ENCODE assay signal across 11 mouse cellular contexts in the genomic region with DNA sequence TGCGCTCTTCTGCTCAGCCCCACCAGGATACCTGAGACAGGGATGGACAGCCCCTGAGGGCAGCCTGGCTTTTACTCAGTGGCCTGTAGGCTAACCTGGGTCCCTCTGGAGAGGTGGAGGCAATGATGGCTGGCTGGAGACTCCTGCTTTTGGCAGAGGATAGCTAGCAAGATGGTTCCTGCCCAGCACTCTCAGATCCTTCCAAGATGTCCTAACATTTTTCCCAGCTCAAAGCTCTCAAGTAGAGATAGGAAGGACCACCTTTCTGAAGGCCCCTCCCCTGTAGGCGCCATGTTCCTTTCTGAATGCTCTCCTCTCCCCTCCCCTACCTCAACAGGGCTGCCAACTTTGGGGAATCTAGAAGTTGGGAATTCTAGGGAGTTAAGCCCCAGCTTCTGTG. TPM values are rescaled to one million over a fixed set of nuclear protein-coding genes. Genes with fewer than 3 reads are reported as not detected.
A peak's percentile ranks its signal among the peaks of the same experiment; 100 is the strongest.
DNase-seq lines count a peak whose midpoint lies in the region; ATAC-seq and TF ChIP-seq lines count a peak whose summit lies in the region.
"Had no signal": no experiment of that assay in that cellular context is flagged by ENCODE, and none has a peak within 500 bp of the region (broad histone marks: within the 10 kb centered on the region; RNA-seq: fewer than 3 reads in every experiment).

No protein-coding gene starts in this region.

- H3K4me1 ChIP-seq in E14TG2a.4 (replicated peaks; ENCODE audit: low read depth, low read length): peaks cover 67% of the 10 kb centered on the region
- peaks cover 0 to 5% of the 10 kb centered on the region in 2 experiments; a peak in 3 of 4 replicates for H3K4me1 ChIP-seq in ES-E14 (ENCODE audit: control insufficient read depth in 2 of 2, insufficient read depth in 2 of 2, low read length in 2 of 2, poor library complexity in 1 of 2)
- peaks cover 52% of the 10 kb centered on the region for H3K4me1 ChIP-seq in hindbrain, embryonic 10.5 days (replicated peaks)
- H3K4me1 ChIP-seq in midbrain, embryonic 10.5 days: peaks cover 53% of the 10 kb centered on the region

- ATAC-seq in frontal cortex, adult (ENCODE audit: low TSS enrichment): no peak
- ATAC-seq in cerebellum, adult (ENCODE audit: insufficient number of reproducible peaks, low FRiP score, low TSS enrichment): no peak

- H3K9me3 ChIP-seq in E14TG2a.4 (ENCODE audit: low read length): no peaks in the 10 kb centered on the region
- no peaks in the 10 kb centered on the region for H3K9me3 ChIP-seq in ES-E14 (ENCODE audit: control insufficient read depth, insufficient read depth, low read depth, low read length)
- 0 out of 2 replicates have a peak, but pooled peaks cover 3% of the 10 kb centered on the region for H3K9me3 ChIP-seq in hindbrain, embryonic 10.5 days
- no peaks in the 10 kb centered on the region; the same call in 1 of the 2 replicates for H3K9me3 ChIP-seq in midbrain, embryonic 10.5 days (replicated peaks)
- H3K9me3 ChIP-seq: lung, embryonic 15.5 days had no signal

- no peaks in the 10 kb centered on the region for H3K27me3 ChIP-seq in E14TG2a.4 (ENCODE audit: insufficient read depth, low read length)
- no peaks in the 10 kb centered on the region for H3K27me3 ChIP-seq in hindbrain, embryonic 10.5 days (ENCODE audit: insufficient read depth, poor library complexity, severe bottlenecking)
- no peaks in the 10 kb centered on the region for H3K27me3 ChIP-seq in midbrain, embryonic 10.5 days (ENCODE audit: low read depth, poor library complexity, severe bottlenecking)
- H3K27me3 ChIP-seq: lung, embryonic 15.5 days had no signal

- H3K9ac ChIP-seq in ES-E14 (ENCODE audit: insufficient read depth, low read depth, low read length, poor library complexity, severe bottlenecking): peak overlapping the region; percentile 63; the same call in 1 of the 2 replicates

- no peak for DNase-seq in ES-E14 (ENCODE audit: low read depth, low spot score)
- DNase-seq in hindbrain, embryonic 10.5 days (ENCODE audit: low spot score): no peak
- no peak for DNase-seq in midbrain, embryonic 10.5 days (ENCODE audit: low spot score)
- DNase-seq in adrenal gland, postnatal 25 days: no peak
- DNase-seq: gastrocnemius, adult 2 months; heart, postnatal 36 days; spleen, adult 18-20 months had no signal

- H3K4me3 ChIP-seq in E14TG2a.4 (replicated peaks; ENCODE audit: low read length) (peak overlapping the region; percentile 94), ES-E14 (ENCODE audit: insufficient read depth in 1 of 2, low read depth in 1 of 2, low read length in 2 of 2, poor library complexity in 1 of 2, severe bottlenecking in 1 of 2) (peak overlapping the region in 1 of 2 experiments; percentile 96; a peak in 1 of 4 replicates)
- peak overlapping the region; percentile 95 for H3K4me3 ChIP-seq in hindbrain, embryonic 10.5 days
- peak overlapping the region; percentile 95 for H3K4me3 ChIP-seq in midbrain, embryonic 10.5 days
- H3K4me3 ChIP-seq: gastrocnemius, adult 2 months had no signal

- no peak for TF ChIP-seq CTCF in E14TG2a.4 (conservative IDR thresholded peaks at IDR 0.05; ENCODE audit: low read length)

- H3K36me3 ChIP-seq in E14TG2a.4 (ENCODE audit: insufficient read depth, low read length) (peaks cover 83% of the 10 kb centered on the region), ES-E14 (ENCODE audit: control insufficient read depth, insufficient read depth, low read length, poor library complexity, severe bottlenecking) (peaks cover 63% of the 10 kb centered on the region)
- H3K36me3 ChIP-seq in hindbrain, embryonic 10.5 days: peaks cover 85% of the 10 kb centered on the region
- peaks cover 81% of the 10 kb centered on the region for H3K36me3 ChIP-seq in midbrain, embryonic 10.5 days

- whole genome bisulfite sequencing in hindbrain, embryonic 10.5 days: 89% methylated on average over 2 of the region's 2 CpGs
- WGBS in midbrain, embryonic 10.5 days: 88% methylated on average over 2 of the region's 2 CpGs

- in situ Hi-C loops in ES-E14 (cut with MboI; ENCODE audit: low sequenced_read_pairs in 2 of 2, unreplicated experiment in 2 of 2): no loop called here

- H3K27ac ChIP-seq in ES-E14 (ENCODE audit: insufficient read depth, low read depth, low read length, poor library complexity, severe bottlenecking): no peak overlapping the region
- peak overlapping the region; percentile 100 for H3K27ac ChIP-seq in hindbrain, embryonic 10.5 days
- H3K27ac ChIP-seq in midbrain, embryonic 10.5 days (replicated peaks): peak overlapping the region; percentile 100
- H3K27ac ChIP-seq: gastrocnemius, adult 2 months; lung, embryonic 15.5 days had no signal

TF ChIP-seq in ES-E14, 5 proteins besides CTCF, POLR2A, EP300 and RAD21:
- TF ChIP-seq ZNF384 (IDR thresholded peaks at IDR 0.05; ENCODE audit: low read depth, low read length) (no peak), ZC3H11A (IDR thresholded peaks at IDR 0.05; ENCODE audit: borderline replicate concordance, low read depth, low read length) (no peak), MAFK (IDR thresholded peaks at IDR 0.05; ENCODE audit: insufficient read depth, low read depth, low read length) (no peak), CHD2 (IDR thresholded peaks at IDR 0.05; ENCODE audit: low read depth, low read length) (no peak), HCFC1 (IDR thresholded peaks at IDR 0.05; ENCODE audit: borderline replicate concordance, insufficient read depth, low read length) (no peak)
TF ChIP-seq in ES-E14: peak in this region for 0.

RNA-seq across cellular contexts. Expression of gene Patz1, which starts 6.0 kb away (rescaled TPM):
- 61.8 and 63.5 TPM in 2 replicates for total RNA-seq in ES-E14 (2012; rRNA removed)
- 106 and 116 TPM in 2 replicates for polyA plus RNA-seq in hindbrain, embryonic 10.5 days (2016; fragmentation: Nextera tagmentation; extraction: Ambion mirVana)
- 112 and 122 TPM in 2 replicates for polyA plus RNA-seq in midbrain, embryonic 10.5 days (2016; fragmentation: Nextera tagmentation; extraction: Ambion mirVana)
- 33.2 and 51.0 TPM in 2 replicates for total RNA-seq in adrenal gland, postnatal 25 days (2021)

RNA-seq across cellular contexts. Expression of gene Drg1, which starts 28.4 kb away (rescaled TPM):
- 119 and 180 TPM in 2 replicates for total RNA-seq in ES-E14 (2012; rRNA removed)
- polyA plus RNA-seq in hindbrain, embryonic 10.5 days (2016; fragmentation: Nextera tagmentation; extraction: Ambion mirVana): 317 and 322 TPM in 2 replicates
- polyA plus RNA-seq in midbrain, embryonic 10.5 days (2016; fragmentation: Nextera tagmentation; extraction: Ambion mirVana): 342 and 344 TPM in 2 replicates
- 90.8 and 117 TPM in 2 replicates for total RNA-seq in adrenal gland, postnatal 25 days (2021)

RNA-seq across cellular contexts. Expression of gene Pik3ip1, which starts 35.6 kb away (rescaled TPM):
- 8.5 and 16.1 TPM in 2 replicates for total RNA-seq in ES-E14 (2012; rRNA removed)
- polyA plus RNA-seq in hindbrain, embryonic 10.5 days (2016; fragmentation: Nextera tagmentation; extraction: Ambion mirVana): 9.3 and 9.4 TPM in 2 replicates
- 7.4 and 13.0 TPM in 2 replicates for polyA plus RNA-seq in midbrain, embryonic 10.5 days (2016; fragmentation: Nextera tagmentation; extraction: Ambion mirVana)
- total RNA-seq in adrenal gland, postnatal 25 days (2021): 13.1 and 18.5 TPM in 2 replicates
